Mouse (Mus musculus) B cell, adult 2 months (primary cell): Measurements from ENCODE around the gene Fars2.

Experiments
- DNase-seq, 2 experiments: peaks; one replicate each; pipeline ENCODE4 v3.0.0; 2022

Fars2 gene

DNA sequence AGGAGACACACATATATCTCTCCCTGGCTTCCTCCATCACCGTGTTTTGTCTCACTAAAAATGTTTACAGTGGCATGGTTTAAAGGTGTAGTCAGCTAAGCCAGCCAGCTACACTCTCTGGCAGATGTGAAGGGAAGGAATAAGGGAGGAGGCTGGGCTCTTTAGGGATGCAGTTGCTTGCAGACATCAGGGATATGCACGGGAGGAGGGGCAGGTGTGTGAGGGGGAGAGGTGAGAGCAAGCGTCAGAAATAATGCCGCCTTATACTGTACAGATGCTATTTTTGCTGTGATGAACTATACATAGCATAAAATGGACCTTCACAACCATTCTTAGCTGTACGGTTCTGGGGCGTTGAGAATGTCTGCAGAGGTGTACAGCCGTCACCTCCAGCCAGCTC, 467.0 kb downstream of the Fars2 start:
- no peak for DNase-seq

DNA sequence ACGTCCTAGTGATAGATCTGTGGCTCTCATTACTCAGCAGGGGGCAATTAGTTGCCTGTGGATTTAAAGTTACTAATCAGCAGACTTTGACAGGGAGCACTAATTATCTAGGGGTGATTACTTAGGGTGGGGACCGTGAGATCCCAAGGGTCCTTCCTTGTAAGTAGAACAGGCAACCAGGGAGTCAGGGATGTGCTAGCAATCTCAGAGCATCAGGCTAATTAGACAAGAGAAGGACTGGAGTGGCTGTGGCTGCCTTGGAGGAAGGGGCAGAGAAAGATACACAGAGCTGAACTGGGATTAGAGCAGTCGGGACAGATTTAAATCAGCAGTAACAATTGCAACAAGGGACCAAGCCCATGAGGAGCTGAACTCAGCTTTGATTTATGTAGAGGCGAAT, 471.9 kb downstream of the Fars2 start:
- no peak for DNase-seq

DNA sequence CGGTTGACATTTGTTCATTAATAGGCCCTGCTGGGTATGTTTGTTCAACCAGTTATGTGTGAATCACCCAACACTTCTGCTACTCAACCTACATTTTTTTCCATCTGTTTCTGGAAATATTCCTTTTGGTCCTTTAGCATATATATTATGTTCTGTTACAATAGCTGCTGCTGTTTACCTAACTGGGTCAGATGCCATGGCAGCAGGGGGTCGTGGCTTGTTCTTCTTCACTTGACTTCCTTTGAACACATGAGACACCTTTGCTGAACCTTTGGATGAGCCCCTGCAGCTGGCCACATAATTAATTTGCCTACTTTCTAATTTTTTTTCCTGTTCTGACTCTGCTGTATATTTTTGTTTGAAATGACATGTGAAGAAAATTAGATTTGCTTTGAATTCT, 475.1 kb downstream of the Fars2 start:
- DNase-seq = no peak

DNA sequence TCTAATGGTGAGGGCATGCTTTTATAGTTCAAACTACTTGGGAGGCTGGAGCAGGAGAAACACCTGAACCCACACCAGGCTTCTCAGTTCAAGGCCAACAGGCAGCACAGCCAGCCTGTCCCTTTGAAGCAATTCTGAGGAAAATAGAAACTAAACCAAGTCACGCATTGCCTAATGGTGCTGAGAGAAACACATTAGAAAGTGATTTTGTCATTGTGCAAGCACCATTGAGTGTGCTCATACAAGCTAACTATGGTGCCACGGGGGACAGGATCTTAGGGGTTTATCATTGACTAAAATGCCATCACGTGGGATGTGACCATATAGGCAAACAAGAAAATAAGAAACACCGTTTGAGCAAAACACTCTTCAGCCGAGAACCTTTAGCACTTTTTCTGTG, 489.5 kb downstream of the Fars2 start:
- no peak for DNase-seq

DNA sequence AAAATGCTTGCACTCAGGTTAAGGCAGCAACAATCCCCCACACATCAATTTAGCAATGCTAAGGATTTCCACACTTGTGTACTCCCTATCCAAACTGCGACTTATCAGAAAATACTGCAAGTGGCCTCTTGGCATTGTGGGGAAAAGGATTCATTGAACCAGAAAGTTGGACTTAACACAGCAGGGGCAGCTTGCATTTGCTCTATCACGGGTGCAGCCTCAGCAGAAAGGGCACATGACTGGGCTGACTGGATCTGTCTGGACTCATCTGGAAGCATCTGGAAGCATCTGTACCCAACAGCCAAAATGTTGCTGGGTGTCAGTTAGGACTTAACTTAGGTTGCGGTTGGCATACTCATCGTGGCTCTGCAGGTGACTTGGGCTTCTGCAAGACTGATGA, 490.7 kb downstream of the Fars2 start:
- DNase-seq = no peak

DNA sequence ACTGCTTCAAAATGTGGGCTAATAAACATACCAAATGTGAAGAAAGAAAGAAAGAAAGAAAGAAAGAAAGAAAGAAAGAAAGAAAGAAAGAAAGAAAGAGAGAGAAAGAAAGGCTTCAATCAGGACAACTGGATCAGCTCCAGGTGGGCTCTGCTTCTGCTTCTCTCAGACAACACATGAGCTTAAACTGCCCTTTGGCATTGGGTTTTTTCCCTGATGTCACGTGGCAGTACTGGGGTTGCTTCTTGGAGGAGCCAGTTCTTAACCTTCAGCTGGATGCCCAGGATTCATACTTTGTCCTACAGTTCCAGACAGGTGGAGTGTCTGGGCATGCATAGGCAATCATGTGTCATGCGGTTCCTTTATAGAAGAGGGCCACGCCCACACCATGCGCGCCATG, 493.2 kb downstream of the Fars2 start:
- no peak for DNase-seq

DNA sequence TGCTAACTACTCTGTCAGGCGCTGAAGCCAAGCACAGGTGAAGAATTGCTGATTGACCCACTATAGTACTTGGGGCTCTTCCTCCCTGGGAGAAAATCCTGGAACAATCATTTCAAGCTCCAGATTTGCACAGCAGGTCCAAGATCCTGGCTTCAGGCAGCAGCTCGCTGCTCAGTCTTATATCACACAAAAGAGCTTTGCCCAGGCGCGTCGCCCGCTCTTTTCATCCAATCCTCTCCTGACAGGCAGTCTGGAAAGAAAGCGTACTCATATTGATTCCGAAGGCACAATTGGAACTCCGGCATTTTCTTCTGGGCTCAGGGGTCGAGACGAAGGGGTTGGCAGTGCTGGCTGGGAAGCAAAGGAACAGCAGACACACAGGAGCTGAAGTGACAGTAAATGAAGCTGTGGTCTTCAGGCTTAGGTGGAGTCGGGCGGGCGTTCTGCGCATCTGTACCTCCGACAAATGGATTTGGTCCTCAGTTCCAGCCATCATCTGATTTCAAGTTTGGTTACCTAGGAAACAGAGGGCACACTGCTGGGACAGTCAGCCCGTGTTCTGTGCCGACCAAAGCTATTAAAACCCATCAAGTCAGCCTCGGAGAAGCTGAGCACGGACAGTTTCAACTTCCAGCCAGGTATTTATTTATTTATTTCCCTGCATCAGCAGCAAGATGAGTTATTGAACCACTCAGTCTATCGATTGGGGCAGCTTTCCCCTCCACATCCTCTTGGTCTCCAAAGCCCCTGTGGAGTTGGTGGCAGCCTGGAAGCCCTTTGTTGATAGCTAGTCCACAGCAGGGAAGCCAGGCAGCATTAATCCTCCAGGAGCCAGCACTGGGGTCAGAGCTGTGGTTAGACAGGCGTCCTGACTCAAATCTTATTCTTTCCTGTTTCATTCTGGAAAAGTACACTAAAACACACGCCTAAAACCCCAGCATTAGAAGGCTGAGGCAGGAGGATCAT, 495.9 kb downstream of the Fars2 start:
- no peak for DNase-seq

DNA sequence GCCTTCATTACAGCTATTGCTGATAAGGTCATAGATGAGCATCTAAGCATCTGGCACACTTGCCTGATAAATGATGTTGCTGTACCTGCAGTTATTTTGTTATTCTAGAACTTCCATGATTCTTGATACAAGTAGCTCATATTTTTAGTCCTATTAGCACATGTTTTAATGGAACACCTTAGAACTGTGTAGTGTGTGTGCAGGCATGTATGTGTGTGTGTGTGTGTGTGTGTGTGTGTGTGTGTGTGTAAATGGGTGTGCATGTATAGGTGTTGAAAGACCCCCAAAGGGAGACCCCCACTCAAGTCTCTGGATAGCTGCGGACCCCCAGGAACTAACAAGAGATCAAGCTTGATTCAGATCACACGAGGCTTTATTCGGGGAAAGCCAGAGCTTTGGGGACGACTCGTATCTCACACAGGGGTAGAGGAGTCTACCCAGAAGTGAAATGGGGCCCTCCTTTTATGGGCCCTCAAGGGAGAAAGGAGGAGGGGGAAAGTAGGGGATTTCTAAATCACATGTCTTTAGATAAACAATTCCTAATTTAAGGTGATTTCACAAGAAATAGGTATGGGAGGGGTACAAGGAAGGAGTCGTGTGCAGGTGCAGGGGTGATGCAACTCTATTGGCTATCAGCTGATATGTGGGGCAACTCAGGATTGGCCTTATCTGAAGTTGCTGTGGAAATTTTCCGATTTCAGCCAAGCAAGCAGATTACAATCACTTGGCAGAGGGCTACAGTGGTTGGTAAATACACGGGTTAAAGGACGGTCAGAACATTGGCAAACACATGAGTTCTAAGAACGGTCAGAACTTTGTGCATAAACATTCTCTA, 503.5 kb downstream of the Fars2 start:
- no peak for DNase-seq

DNA sequence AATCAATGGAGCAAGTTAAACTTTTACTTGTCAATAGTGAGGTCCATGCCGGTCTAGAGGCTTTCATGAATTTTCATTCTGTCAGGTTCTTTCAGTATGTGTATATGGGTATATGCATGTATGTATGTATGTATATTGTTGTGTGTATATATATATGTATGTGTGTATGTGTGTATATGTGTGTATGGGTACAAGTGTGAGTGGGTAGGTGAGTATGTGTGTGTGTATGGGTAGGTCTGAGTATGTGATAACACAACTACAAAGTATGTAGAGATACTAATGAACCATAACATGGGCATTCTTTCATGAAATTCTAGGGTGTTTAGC, 504.1 kb downstream of the Fars2 start:
- no peak for DNase-seq

DNA sequence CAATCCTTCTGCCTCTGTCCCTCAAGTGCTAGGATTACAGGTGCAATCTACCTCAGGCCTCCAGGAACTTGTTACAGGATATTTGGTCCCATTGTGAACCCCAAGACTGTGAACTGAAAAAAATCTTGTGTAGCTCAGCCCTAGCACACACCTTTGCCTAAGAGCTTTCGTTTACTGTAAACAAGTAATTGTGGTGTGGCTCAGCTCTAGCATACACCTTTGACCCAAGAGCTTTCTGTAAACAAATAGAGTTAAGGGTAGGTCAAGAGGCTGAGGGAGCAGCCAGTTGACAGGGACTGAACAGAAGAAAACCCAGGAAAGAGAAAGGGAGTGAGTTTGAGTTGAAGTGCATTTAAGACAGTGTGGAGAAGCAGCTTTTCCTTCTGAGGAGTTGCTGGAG, 506.3 kb downstream of the Fars2 start:
- no peak for DNase-seq

DNA sequence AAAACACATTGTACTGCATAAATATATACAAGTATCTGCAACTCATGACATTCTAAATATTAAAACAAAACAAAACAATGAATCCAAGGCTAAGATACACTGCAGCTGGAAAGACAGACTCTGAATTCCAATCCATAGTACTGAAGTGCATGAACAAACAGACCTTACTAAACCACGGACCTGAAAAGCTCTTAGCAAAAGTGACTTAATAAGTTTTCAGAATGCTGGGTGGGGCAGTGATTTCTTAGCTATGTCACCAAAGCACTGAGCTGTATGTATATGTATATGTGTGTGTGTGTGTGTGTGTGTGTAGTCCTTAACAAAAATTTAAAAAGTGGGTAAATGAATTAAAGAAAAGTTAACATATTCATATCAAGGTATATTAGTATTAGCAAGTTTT, 511.9 kb downstream of the Fars2 start:
- DNase-seq = no peak

DNA sequence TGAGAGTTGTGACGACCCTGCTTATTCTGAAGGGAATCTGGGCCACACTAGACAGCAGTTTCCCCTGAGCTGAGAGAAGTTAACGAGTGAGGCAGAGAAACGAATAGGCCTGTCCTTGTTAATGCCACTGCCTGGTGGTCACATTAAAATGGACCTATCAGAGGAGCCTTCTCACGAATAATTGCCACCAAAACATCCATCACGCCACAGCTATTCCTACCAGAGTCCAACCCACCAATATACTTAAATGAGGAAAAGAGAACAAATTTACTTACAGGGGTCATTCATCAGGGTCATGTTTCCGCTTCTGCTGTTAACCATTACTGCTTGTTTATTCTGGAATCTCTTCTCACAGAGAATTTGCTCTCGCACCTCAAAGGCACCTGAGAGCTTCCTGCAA, 531.0 kb downstream of the Fars2 start:
- DNase-seq = no peak

DNA sequence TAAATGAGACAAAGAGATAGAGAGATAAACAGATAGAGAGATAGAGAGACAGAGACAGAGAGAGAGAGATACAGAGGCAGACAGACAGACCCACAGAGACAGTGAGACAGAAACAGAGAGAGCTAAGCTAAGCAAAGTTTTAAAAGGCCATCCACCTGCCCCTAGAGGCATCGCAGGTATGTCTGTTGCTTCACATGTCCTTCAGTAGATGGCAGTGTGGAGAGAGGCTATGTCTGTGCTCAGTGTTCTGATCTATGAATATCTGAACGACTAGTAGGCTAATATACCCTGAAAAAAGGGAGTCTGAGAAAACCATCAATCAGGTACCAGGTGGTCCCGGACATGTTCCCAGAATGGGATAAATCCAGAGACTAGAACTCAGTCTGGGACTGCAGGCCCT, 537.0 kb downstream of the Fars2 start:
- no peak for DNase-seq

DNA sequence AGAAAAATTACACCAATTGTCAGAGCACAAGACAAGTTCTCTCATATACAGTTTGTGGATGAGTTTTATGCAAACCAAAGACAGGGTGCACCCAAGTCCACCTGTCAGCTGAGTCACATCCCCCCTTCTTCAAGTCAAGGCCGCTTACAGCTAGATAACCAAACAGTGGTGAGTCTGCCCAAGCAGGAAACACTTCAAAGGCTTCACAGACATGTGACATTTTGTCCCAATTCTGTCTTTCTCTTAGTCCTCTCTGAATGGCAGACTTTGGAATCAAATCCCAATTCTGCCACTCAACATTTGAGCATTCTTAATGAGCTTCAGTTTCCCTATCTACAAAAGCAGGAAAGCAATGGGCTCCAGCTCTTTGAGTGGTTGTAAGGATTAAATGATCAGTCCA, 562.1 kb downstream of the Fars2 start:
- DNase-seq = no peak

DNA sequence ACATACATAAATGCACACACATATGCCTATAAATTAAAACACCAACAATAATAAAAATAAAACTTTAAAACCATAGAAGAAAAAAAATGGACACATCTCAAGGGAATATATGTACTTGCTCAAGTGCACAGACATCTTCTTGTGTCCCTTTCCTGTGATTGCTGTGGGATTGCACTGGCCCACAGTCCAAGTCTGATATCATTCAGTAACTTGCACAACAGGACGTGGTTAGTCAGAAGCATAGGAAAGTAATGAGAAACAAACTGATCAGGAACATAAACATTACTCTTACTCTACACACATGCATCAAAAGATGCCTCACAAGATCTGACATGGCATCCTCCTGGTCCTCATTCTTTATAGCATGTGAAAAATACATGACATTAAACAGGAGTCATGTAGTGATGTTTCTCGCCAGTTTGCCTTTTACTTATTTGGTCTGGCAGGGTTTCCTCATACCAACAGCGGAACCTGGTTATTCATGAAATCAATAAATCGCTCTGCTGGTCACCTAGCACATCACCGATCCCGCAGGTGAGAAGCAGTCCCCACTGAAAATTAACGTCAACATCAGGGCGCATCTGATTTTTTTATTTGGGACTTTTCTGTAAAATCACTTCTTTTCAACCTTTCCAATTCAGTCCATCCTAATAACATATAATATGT, 563.6 kb downstream of the Fars2 start:
- no peak for DNase-seq

DNA sequence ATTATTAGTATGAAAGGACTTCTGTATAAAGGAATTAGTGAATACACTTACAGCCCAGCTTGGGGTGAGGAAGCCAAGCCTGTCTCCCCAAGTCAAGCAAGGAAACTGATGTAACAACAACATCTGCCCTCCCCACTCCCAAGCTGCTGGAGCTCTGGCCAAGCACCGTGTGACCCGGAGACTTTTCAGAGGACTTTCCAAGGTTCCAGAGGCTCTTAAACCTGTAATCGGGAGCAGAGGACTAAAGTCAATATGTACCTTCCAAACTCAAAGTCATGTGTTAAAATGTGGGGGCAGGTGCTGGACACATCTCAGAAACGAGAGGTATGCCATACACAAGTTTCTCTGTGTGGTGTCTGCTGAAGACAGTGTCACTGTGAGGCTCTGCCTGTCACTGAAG, 566.4 kb downstream of the Fars2 start:
- DNase-seq = no peak

DNA sequence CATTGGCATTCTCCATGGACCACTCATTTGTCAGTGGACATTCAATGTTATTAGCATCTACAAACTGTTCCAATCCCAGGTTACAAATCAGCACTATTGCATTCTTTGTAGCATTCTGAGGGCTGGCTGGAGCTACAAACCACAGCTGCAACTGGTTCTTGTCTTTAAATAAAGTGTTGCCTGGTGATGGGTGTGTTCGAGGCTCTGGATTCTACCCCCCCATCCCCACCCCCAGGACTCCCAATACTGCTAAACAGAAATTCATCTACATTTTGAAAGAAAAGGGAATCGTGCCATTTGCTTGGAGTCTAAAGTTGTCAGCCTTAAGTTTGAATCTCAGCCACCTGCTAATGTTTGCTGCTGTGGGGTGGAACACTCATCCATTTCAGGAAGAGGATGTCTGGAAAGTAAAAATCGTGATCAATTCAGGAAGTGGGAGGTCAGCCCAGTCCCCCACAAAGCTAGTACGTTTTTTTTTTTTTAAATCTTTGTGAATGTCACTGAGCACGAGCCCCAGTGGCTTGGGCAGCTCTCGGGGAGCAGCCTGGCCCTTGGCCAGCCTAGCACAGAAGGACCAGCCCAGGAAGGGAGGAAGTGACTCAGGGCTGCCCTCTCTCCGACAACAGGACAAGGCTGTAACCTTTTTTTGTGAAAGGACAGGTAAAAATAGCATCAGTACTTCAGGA, 578.4 kb downstream of the Fars2 start:
- DNase-seq = no peak

DNA sequence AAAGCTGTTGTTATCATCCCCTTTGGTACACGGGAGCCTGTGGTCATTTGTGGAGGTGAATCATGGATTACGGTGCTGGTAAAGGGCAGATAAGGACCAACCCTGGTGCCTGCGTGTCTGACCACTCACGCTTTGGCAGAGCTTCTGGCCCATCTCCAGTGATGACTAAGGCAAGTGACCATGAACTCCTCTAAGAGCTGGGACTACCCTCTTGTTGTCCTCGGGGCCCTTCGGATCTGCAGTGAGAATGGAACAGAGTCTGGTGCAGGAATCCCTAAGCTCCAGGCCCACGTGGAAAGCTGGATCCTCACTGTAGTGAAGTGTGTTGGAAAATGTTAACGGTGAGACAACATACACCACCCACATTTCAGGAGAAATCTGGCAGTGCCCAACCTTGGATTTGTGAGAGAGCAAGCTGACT, 579.1 kb downstream of the Fars2 start:
- no peak for DNase-seq

DNA sequence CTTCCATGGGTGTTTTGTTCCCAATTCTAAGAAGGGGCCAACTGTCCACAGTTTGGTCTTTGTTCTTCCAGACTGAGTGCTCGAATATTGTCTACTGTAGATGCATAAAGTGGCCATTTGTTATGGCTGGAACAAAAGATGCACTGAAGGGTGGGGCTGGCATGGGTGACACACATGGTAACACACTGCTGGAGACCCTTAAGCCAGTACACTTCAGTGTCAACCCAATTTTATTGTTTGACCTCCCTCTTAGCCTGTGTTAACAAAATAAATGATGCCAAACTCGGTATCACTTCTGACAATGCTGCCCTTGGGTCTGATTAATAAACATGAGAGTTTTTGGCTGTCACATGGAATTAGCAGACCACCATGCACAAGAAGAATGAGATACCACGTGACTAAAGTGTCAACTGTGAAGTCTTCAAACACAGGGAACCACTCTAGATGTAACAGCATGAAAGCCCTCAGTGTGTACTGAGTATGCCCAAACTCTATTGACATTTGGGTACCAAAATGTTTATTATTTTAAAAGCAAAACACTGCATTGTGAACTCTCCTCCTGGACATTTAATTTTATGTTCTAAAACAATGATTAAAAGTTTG, 590.0 kb downstream of the Fars2 start:
- no peak for DNase-seq

DNA sequence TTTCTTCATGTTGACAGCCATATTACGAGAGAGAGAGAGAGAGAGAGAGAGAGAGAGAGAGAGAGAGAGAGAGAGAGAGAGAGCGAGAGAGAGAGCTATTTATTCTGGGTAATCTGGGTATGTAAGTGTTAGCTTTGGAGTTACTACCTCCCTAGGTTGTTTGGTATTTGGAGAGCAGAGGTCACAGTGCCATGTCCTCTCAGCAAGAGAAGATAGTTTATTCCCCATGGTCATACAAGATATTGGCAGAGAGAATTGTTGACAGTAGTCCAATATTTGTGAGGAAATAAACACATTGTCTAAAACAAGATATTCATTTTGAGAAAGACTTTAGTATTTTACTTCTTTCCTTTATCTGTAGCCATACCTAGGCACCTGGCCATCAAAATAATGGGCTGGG, 596.9 kb downstream of the Fars2 start:
- no peak for DNase-seq

DNA sequence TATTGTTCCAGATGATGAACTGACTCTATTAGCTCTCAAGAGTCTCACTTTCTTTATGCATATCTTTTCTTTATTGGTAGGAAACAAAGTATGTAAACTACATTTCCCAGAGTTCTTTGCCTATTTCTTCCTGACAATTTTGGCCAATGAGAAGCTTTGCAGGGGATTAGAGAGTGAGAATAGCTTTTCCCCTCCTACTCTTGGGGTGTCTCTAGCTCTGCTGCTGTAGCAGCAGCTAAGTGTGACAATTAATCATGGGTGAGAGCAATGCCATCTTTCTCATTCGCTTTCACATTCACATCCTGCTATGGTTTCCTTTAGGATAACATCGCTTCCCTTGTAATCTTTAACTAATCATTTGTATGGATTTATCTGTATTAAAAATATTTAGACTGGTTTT, 599.5 kb downstream of the Fars2 start:
- DNase-seq = no peak

DNA sequence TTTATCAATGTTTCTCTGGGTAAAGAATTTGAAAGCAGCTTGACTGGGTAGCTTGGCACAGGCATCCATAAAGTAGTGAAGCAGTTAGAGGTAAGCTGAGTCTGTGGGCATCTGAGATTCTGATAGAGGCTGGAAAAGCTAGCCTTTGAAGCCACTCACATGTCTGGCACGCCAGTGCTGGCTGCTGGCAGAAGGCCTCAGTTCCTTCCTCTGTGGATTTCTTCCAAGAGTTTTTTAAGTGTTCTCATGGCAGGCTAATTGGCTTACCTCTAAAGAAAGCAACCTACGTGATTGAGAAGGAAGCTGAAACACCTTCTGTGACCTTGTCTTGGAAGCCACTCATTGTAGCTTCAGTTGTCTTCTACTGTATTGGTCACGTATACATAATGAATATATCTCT, 600.2 kb downstream of the Fars2 start:
- DNase-seq = no peak
